Mouse (Mus musculus) Muller cell, postnatal 12 days (primary cell): ENCODE measurements at regions not wholly inside any gene's neighbourhood (a gene's known extent, or its start where the extent isn't known, plus 50 kb on each side); places are given as distances from the start of the nearest gene placed in this dataset.
A peak's percentile ranks its signal among the peaks of the same experiment; 100 is the strongest.

Source experiments
- DNase-seq: peaks from one replicate; pipeline ENCODE4 v3.0.0-alpha.2; 2015; ENCODE audit errors: inconsistent ontology term

- no peak for DNase-seq
These were observed 200.7 kb downstream of the Pla2g4a start for GRCm38 (mm10) chr1:149760440-149760839.

GRCm38 (mm10) chr1:149758783-149759132, 202.3 kb downstream of the Pla2g4a start:
- no peak for DNase-seq

GRCm38 (mm10) chr1:149758092-149758782, 202.9 kb downstream of the Pla2g4a start:
- peak; percentile 64 for DNase-seq

GRCm38 (mm10) chr1:149753269-149754060, 207.6 kb downstream of the Pla2g4a start:
- DNase-seq, result peak; percentile 9

- DNase-seq, result no peak
These were observed 211.7 kb downstream of the Pla2g4a start for GRCm38 (mm10) chr1:149749405-149749804.

GRCm38 (mm10) chr1:149738959-149739358, 222.1 kb downstream of the Pla2g4a start:
- DNase-seq, result no peak

- DNase-seq, result no peak
These were observed 226.8 kb downstream of the Pla2g4a start for GRCm38 (mm10) chr1:149734241-149734640.

GRCm38 (mm10) chr1:149715171-149715570, 245.9 kb downstream of the Pla2g4a start:
- DNase-seq, result no peak

GRCm38 (mm10) chr1:149712330-149712729, 248.8 kb downstream of the Pla2g4a start:
- no peak for DNase-seq

- DNase-seq, result peak; percentile 77
These were observed 255.9 kb downstream of the Pla2g4a start for GRCm38 (mm10) chr1:149705223-149705622.

GRCm38 (mm10) chr1:149699411-149699810, 261.7 kb downstream of the Pla2g4a start:
- DNase-seq, result no peak

- peak; percentile 68 for DNase-seq
These were observed 286.9 kb downstream of the Pla2g4a start for GRCm38 (mm10) chr1:149674166-149674565.

GRCm38 (mm10) chr1:149672571-149672970, 288.5 kb downstream of the Pla2g4a start:
- DNase-seq, result peak; percentile 4

GRCm38 (mm10) chr1:149672117-149672516, 289.0 kb downstream of the Pla2g4a start:
- peak; percentile 78 for DNase-seq

- DNase-seq, result peak; percentile 24
These were observed 290.0 kb downstream of the Pla2g4a start for GRCm38 (mm10) chr1:149671091-149671490.
